Mouse (Mus musculus): Measurements from ENCODE around the gene Rpl22l1.

- peak; percentile 29 for TF ChIP-seq POLR2A (IDR thresholded peaks at IDR 0.05; ENCODE audit: insufficient read length, low read depth)
- TF ChIP-seq TCF3 (IDR thresholded peaks at IDR 0.05; ENCODE audit: insufficient read length, low read depth) = no peak
- TF ChIP-seq TCF12 (IDR thresholded peaks at IDR 0.05; ENCODE audit: insufficient read depth, poor library complexity, severe bottlenecking) = no peak
- TF ChIP-seq MYOD1 (IDR thresholded peaks at IDR 0.05; ENCODE audit: control insufficient read depth in 1 of 3, insufficient read length in 2 of 3, low read depth in 2 of 3) = no peak
- peak; percentile 64 for TF ChIP-seq USF1 (IDR thresholded peaks at IDR 0.05; ENCODE audit: low read depth)
- TF ChIP-seq CEBPB (IDR thresholded peaks at IDR 0.05; ENCODE audit: insufficient read depth, poor library complexity, severe bottlenecking) = no peak
- no peak for TF ChIP-seq E2F4 (IDR thresholded peaks at IDR 0.05; ENCODE audit: insufficient read depth)
- no peak for TF ChIP-seq MAX (IDR thresholded peaks at IDR 0.05; ENCODE audit: low read depth)
- TF ChIP-seq POLR2AphosphoS2 (IDR thresholded peaks at IDR 0.05; ENCODE audit: insufficient read length, low read depth) = no peak
Observed at GRCm38 (mm10) chr3:28780994-28781393, 24.2 kb upstream of the Rpl22l1 start, which contains the start of gene Eif5a2.

Measured in myocyte (in vitro differentiated cells).